Mouse (Mus musculus) megakaryocyte progenitor cell, adult 5-6 weeks (primary cell): ENCODE measurements around the gene Gm20388. TPM values are rescaled to one million over a fixed set of nuclear protein-coding genes. Genes with fewer than 3 reads are reported as not detected.

Experiments used
- ATAC-seq: replicated peaks from 2 replicates; pipeline ENCODE4 v1.8.0; 2016; ENCODE audit warnings: mild to moderate bottlenecking, moderate TSS enrichment, inconsistent platforms; ENCODE audit not compliant: poor library complexity
- total RNA-seq, 2 experiments: library from RNA; stranded (forward) in 1 of 2; stranded (reverse) in 1 of 2; fragments of 157-497, 149-512 nt in 1 of 2; fragments of 200-1000 nt in 1 of 2; gene quantifications; 2 replicates each; pipeline versions ENCODE4 v1.2.3 to v1.2.4; 2015 to 2017

The Gm20388 gene
- total RNA-seq, 2 experiments from 2014 or later = 18.6 TPM; not detected in 1

GRCm38 (mm10) chr8:120542995-120543394 lies 632.4 kb downstream of the Gm20388 start:
- ATAC-seq = no peak

- ATAC-seq = no peak
These were observed 632.9 kb downstream of the Gm20388 start for GRCm38 (mm10) chr8:120543416-120544055.

DNA sequence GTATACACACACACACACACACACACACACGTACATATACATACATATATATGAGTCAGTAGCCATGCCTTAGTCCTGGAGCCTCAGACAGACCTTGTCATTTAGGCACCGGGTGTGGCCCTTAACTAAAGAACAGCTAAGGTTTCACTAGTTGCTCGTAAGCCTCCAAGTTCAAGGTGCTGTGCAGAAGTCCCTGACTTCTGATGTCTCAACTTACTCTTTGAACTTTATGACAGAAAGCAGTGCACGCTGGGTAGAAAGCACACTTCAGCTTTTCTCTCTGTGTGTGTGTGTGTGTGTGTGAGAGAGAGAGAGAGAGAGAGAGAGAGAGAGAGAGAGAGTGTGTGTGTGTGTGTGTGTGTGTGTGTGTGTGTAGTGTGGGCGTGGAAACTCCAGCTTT lies 633.5 kb downstream of the Gm20388 start:
- no peak for ATAC-seq

DNA sequence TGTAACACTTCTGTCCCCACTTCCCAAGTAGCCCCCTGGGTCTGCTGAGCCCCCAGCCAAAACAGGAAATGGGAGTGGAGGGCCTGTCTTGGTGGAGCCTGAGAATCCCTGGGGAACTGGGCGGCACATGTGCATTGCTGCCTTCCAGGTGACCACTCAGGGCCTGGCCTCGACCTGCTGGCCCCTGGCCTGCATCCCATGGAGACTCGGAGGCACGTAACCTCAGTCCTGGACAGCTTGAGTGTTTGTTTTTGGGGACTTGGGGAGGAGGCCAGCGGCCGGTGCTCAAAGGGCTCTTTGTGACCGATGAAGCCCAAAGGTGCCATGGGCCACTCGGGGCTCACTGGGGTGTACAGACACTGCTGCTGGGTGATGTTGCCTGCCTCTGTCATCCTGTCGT lies 636.9 kb downstream of the Gm20388 start:
- no peak for ATAC-seq

GRCm38 (mm10) chr8:120548313-120548761 lies 637.7 kb downstream of the Gm20388 start:
- ATAC-seq = no peak

- ATAC-seq = no peak
These were observed 638.8 kb downstream of the Gm20388 start for GRCm38 (mm10) chr8:120549321-120549921.

DNA sequence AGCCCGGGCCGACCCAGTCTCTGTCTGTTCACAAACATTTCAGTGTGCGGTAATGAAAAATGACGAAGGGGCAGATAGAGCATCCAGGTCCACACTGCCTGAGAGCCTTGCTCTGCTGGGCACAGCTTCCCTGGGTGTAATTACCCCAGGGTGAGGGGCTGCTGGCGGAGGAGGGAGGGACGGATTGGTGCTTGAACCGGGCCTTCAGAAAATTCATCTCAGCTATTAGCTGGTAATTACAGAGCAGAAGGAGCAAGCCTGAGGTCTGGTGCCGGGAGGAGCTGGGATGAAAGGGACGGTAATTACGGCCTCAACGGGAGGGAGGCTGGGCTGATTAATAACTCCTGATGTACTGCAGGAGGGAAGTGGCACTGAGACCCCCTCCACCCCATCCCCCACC lies 639.3 kb downstream of the Gm20388 start:
- ATAC-seq = no peak

DNA sequence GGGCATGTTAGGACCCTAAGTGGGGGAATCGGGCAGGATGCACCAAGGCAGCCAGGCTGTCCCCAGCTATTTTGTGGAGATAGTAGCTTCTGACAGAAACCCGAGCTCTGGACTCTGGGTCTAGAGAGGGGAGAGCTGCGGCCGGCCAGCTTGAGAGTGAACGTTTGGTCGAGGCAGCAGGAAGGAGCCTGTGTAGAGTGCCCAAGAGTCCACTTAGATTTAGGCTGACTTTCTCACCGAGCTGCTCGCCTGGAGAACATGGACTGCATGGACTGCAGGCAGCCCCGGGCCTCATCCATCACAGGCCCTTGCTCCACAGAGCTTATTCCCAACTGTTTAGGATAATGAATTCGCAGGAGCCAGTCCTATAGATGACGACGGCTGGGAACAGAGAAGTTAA lies 639.8 kb downstream of the Gm20388 start:
- ATAC-seq = no peak

DNA sequence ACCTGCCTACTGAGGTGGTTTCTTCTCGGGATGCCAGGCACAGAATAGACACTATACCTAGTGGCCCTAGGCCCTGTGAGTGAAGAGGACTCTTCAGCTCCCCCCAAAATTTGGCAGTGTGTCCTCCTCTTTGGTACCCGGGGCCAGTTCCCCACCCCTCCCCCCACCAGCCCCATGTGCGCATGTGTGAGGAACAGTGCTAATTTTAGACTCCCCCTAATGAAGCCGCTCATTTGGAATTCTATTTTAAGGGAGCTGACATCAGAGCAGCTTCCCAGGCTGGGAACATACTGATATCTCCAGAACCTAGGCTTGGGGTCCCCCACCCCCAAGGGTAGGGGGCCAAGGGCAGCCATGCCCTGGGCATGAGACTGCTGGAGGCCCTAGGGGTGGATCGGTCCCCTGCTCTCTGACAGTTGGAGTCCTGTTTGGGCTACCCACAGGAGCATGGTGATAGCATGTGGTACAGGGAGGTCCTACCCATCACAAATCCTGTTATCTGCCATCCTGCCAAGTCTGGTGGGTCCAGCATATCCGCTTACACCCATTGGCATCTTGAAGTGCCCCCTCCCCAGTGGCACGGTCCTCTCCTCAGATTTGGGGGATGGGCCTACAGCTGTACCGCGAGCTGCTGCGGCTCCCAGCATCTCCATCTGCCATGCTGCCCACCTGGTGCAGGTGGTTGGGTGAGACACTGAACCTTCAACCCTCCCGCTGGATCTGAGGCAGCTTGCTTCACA lies 640.5 kb downstream of the Gm20388 start:
- ATAC-seq = no peak

GRCm38 (mm10) chr8:120551677-120551980 lies 641.0 kb downstream of the Gm20388 start:
- no peak for ATAC-seq

- ATAC-seq = no peak
These were observed 641.9 kb downstream of the Gm20388 start for GRCm38 (mm10) chr8:120552509-120552908.

GRCm38 (mm10) chr8:120553441-120554123 lies 642.9 kb downstream of the Gm20388 start:
- ATAC-seq = 0 out of 2 replicates have a peak, but pooled peaks have one; percentile 11

- no peak for ATAC-seq
These were observed 643.9 kb downstream of the Gm20388 start for GRCm38 (mm10) chr8:120554466-120555039.

DNA sequence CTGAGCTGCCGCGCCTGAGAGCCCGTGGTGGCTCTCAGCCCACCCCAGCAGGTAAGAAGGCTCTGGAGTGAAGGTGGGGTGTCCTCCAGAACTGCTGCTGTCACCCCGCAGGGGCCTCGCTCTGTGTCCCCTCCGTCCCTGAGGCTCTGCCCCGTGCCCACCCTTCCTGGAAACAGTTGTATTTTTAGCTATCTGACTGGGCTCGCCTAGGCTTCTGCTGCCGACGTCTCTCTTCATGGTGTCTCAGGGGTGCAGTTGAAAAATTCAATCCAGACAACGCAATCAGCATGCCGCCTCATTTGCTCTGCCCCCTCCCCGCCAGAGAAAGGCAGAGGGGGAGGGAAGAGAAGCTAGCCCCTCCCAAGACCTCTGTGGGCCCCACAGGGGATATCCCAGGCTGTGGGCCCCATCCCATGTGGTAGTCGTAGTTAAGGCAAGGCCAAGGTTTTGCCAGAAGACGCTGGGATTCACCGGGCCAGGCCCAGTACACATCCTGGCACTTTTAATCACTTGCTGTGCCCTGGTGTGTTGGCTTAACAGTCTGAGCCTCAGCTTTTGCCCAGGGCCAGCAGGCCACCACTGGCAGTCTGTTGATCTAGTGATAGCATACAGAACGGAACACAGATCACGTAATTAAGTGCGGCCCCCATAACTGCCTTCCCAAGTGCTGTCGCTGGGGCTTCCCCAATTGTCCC lies 645.7 kb downstream of the Gm20388 start:
- ATAC-seq = no peak

DNA sequence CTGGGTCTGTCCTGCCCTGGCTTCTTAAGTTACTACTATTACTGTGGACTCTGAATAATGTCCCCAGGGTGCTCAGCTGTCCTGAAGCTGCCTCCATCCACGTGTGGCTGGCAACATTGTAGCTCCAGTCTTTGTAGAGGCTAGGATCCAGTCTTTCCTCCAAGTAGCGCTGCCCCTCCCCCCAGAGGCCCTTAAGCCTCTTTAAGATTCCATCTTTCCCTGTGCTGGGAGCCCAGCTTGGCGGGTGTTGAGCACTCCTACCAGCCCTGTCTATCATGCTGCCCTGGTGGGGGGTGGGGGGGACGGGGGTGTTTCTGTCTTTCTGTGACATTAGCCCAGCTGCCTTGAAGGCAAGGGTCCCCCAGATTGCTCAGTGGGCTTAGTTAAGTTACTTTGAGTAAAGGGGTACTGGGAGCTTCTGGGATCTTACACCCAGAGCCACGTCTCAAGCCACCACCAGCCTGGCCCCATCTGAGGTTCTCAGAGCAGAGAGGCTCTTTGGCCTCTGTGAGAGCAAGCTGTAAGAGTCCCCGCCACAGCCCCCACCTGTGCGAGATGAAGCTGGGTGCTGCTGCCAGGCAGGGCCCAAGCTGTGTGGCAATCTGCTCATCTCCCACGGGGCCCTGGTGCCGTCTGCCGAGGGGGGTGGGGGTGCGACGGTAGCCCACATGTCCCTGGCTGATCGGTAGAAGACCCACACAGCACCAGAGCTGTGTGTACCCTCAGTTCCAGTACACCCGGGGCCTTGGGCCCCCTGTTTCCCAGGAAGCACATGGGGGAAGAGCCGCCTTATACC lies 646.7 kb downstream of the Gm20388 start:
- no peak for ATAC-seq

DNA sequence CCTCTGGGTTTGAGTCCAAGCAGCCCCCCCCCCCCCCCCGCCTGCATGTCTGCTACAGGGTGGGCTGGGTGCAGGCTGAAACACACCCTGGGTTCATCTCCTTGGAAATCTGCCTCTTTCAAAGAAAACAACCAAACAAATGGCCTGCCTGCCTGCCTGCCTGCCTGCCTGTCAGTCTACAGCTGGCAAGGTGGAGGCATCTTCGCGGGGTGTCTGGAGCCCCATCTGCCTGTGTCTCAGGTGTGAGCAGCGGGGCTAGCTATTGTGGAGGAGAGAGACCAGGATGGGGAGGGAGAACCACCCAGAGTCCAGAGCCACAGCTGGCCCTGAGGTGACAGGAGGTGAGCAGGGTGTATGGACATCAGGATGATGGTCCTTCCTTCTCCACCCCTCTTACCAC lies 647.5 kb downstream of the Gm20388 start:
- ATAC-seq = no peak

DNA sequence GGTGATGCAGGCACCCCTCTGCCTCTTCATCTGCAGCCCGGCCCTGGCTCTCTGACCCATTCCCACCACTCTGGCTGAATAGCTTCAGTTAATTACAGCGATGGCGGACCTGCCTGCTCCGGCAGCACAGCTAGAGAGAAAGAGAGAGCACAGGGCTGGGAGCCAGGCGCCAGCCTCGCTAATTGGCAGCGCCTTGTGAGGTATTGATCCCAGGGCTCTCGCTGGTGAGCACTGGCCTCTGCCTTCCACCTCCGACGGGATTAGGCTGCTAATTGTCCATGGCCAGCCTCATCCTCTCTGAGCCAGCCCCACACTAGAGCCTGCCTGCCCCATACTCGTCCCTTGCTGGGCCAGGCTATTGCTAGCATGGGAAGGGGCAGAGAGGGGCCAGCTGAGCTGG lies 649.0 kb downstream of the Gm20388 start:
- no peak for ATAC-seq

DNA sequence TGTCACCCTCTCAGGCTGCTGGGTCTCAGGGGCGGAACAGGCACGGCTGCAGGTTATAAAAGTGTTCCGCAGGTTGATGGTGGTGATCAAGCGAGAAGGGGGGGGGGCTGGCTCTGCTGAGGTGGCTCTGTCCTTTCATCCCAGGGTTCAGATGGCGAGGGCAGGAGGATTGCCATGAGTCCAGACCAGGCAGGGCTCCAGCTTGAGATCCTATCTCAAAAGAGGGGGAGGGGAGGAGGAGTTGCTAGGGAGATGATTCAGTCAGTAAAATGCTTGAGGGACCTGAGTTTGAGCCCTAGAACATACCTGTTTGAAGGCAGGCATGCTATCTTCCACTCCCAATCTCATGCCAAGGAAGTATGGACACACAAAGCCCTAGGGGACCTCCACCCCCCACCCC lies 649.9 kb downstream of the Gm20388 start:
- ATAC-seq = no peak

GRCm38 (mm10) chr8:120561539-120562435 lies 651.1 kb downstream of the Gm20388 start:
- ATAC-seq = no peak
